Mouse (Mus musculus): ENCODE measurements around the gene Ap1m2.

The Ap1m2 gene

GRCm38 (mm10) chr9:21265611-21266010 is 46.5 kb downstream of the Ap1m2 start:
- POLR2A ChIA-PET: interaction anchor here (0.6 to 3.5 kb wide), 52 partner anchors 9 to 851 kb away, joined by 3 to 42 read pairs (median 4); partner anchors contain the start of genes Kri1 (in 3 of the 4), Cdkn2d (in 2 of the 4), Keap1 (in 2 of the 4) and Ap1m2 (in 1 of the 4)
- CTCF ChIA-PET: interaction anchor here in 3 of 4 experiments (0.6 to 2.4 kb wide), 13 partner anchors 8 to 127 kb away, joined by 3 to 10 read pairs (median 4); partner anchors contain the start of genes Cdkn2d (in 1 of the 3) and Keap1 (in 1 of the 3)

DNA sequence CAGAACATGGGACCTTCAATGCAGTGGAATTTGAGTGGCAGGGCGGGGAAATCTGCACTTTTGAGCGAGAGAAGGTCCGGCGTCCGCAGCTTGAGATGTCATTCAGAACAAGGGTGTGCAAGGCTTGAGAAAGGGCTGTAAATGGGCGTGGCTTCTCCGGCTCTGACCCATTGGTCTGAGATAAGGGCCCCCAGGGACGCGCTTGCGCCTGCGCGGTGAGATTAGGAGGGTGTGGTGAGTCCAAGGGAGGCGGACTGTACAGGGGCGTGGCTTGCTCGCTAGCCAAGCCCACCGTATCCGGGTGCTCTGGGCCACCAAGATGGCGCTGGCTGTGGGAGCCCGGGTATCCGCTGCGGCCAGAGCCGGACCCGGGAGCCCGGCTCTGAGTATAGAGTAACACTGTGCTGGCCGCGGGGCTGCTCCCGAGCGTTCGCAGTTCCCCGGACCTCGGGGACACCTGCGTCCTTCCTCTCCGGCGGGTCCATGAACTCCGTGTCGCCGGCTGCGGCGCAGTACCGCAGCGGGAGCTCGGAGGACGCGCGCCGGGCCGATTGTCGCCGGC is 47.1 kb downstream of the Ap1m2 start, which contains the start of gene Atg4d:
Atg4d (plus strand) TSS at position 294 of the 562 bp plus-strand sequence.
- ChIA-PET POLR2A (interaction anchor here (0.6 to 3.5 kb wide), 66 partner anchors 8 to 533 kb away, joined by 3 to 42 read pairs (median 4); partner anchors contain the start of genes Cdkn2d (in 3 of the 4), Kri1 (in 3 of the 4), Keap1 (in 2 of the 4) and Ap1m2 (in 1 of the 4)), CTCF (interaction anchor here (0.6 to 2.4 kb wide), 23 partner anchors 8 to 753 kb away, joined by 3 to 10 read pairs (median 3); partner anchors contain the start of genes Cdkn2d (in 2 of the 4) and Keap1 (in 1 of the 4))

- ChIA-PET POLR2A (interaction anchor here (0.5 to 3.5 kb wide), 53 partner anchors 8 to 534 kb away, joined by 3 to 42 read pairs (median 4); partner anchors contain the start of genes Cdkn2d (in 3 of the 4), Keap1 (in 2 of the 4), Kri1 (in 2 of the 4) and Ap1m2 (in 1 of the 4)), CTCF (interaction anchor here (0.6 to 2.4 kb wide), 23 partner anchors 9 to 754 kb away, joined by 3 to 10 read pairs (median 4); partner anchors contain the start of gene Cdkn2d (in 2 of the 4))
These were observed 47.7 kb downstream of the Ap1m2 start for GRCm38 (mm10) chr9:21264272-21264999.

DNA sequence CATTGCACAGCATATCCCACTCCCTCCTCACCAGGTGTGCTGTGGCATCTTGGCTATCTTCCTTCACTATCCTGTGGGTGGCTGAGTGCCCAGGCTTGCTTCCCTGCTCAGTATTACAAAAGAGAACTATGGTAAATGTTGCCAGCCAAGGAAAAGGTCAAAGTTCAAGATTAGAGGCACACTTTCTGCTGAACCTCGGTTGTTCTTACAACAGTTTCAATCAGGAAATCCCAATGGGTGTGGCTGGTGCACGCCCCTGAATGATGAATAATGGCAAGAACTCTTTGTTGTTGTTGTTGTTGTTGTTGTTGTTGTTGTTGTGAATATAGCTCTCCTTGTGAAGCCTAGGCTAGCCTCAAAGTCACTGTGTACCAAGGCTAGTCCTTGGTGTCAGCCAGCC is 50.3 kb downstream of the Ap1m2 start:
- POLR2A ChIA-PET: interaction anchor here in 2 of 4 experiments (0.6 to 1.7 kb wide), 5 partner anchors 20 to 113 kb away, joined by 3 to 5 read pairs (median 4); no protein-coding TSS in a partner anchor
- CTCF ChIA-PET: interaction anchor here in 3 of 4 experiments (0.6 to 1.1 kb wide), 3 partner anchors 58 to 233 kb away, joined by 3 to 6 read pairs (median 4); partner anchors contain the start of gene Icam4 (in 1 of the 3)

- POLR2A ChIA-PET: interaction anchor here in 2 of 4 experiments (0.6 to 0.7 kb wide), 3 partner anchors 9 to 715 kb away, joined by 3 to 4 read pairs (median 3); no protein-coding TSS in a partner anchor
- CTCF ChIA-PET: interaction anchor here in 1 of 4 experiments (0.9 kb wide), 1 partner anchor 202 kb away, joined by 4 read pairs; no protein-coding TSS in a partner anchor
These were observed 51.6 kb downstream of the Ap1m2 start for GRCm38 (mm10) chr9:21260491-21261040.

DNA sequence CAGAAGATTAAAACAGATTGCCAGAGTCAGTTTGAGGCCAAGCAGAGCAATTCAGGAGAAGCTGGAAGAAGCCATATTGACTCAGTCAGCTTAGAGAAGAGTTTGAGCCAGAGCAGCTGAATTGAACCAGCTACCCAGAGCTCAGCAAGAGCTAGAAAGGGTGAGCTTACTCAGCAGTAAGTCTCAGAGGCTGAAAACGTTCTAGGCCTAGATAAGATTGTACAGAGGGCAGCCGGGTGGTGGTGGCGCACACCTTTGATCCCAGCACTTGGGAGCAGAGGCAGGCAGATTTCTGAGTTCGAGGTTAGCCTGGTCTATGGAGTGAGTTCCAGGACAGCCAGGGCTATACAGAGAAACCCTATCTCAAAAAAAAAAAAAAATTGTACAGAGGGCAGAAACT is 55.8 kb downstream of the Ap1m2 start:
- CTCF ChIA-PET: interaction anchor here in 3 of 4 experiments (0.6 to 1.3 kb wide), 4 partner anchors 11 to 159 kb away, joined by 3 to 7 read pairs (median 4); no protein-coding TSS in a partner anchor
- POLR2A ChIA-PET: interaction anchor here in 3 of 4 experiments (0.5 to 1.6 kb wide), 10 partner anchors 9 to 510 kb away, joined by 3 to 14 read pairs (median 4); partner anchors contain the start of gene Kri1 (in 1 of the 3)

DNA sequence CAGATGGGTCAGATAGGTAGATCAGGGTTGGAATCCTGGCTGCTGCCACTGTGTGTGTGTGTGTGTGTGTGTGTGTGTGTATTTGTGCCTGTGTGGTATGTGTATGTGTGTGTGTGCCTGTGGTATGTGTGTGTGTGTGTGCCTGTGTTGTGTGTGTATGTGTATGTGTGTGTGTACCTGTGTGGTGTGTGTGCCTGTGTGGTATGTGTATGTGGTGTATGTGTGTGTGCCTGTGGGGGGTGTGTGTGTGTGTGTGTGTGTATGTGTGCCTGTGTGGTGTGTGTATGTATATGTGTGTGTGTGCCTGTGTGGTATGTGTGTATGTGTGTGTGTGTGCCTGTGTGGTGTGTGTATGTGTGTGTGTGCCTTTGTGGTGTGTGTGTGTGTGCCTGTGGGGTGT is 57.4 kb downstream of the Ap1m2 start:
- POLR2A ChIA-PET: no interaction called here
- CTCF ChIA-PET: interaction anchor here in 1 of 4 experiments (0.7 kb wide), 1 partner anchor 291 kb away, joined by 4 read pairs; no protein-coding TSS in a partner anchor

DNA sequence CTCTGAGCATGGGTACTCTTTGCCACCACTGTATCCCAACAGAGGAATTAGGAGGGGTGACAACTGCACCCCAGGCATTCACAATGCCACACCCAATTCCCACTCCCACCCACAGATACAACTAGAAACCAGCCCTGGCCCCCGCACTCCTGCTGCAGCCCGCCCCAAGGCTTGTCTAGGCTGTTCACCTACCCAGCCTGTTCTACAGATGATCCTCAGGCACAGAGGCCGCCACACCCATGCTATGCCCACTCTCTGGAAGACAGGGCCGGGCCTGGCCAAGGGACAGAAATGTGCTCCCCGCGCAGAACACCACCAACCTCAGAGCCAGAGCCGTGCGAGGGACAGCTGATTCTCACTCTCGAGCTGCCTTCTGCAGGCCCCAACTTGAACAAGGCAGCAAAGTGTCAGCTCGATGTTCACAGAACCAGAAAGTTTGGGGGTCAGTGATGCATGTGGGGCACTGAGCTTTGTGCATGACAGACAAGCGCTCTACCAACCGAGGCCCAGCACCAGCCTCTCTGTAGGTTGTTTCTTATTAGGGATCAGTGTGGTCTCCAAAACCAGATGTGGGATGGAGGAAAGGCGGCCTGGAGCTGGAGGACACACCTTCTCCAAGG is 60.9 kb downstream of the Ap1m2 start:
- CTCF ChIA-PET: interaction anchor here (0.5 to 1.5 kb wide), 8 partner anchors 10 to 236 kb away, joined by 3 to 12 read pairs (median 3); no protein-coding TSS in a partner anchor
- POLR2A ChIA-PET: interaction anchor here in 3 of 4 experiments (0.6 to 2.7 kb wide), 13 partner anchors 10 to 353 kb away, joined by 3 to 6 read pairs (median 3); partner anchors contain the start of genes Atg4d (in 1 of the 3), Eif3g (in 1 of the 3), Gm38431 (in 1 of the 3) and Keap1 (in 1 of the 3)

- POLR2A ChIA-PET: interaction anchor here in 3 of 4 experiments (0.6 to 2.7 kb wide), 7 partner anchors 9 to 352 kb away, joined by 3 to 6 read pairs (median 4); partner anchors contain the start of genes Atg4d (in 1 of the 3), Eif3g (in 1 of the 3), Gm38431 (in 1 of the 3) and Raver1 (in 1 of the 3)
- CTCF ChIA-PET: interaction anchor here (0.5 to 1.5 kb wide), 5 partner anchors 9 to 107 kb away, joined by 3 to 4 read pairs (median 4); no protein-coding TSS in a partner anchor
These were observed 61.6 kb downstream of the Ap1m2 start for GRCm38 (mm10) chr9:21250509-21250908.

- CTCF ChIA-PET: interaction anchor here in 3 of 4 experiments (0.6 to 1.2 kb wide), 4 partner anchors 8 to 107 kb away, joined by 3 to 4 read pairs (median 4); no protein-coding TSS in a partner anchor
- POLR2A ChIA-PET: interaction anchor here in 3 of 4 experiments (0.6 to 2.7 kb wide), 7 partner anchors 8 to 379 kb away, joined by 3 to 6 read pairs (median 3); partner anchors contain the start of genes Cdkn2d (in 1 of the 3), Gm38431 (in 1 of the 3) and Raver1 (in 1 of the 3)
These were observed 62.3 kb downstream of the Ap1m2 start for GRCm38 (mm10) chr9:21249629-21250508.

DNA sequence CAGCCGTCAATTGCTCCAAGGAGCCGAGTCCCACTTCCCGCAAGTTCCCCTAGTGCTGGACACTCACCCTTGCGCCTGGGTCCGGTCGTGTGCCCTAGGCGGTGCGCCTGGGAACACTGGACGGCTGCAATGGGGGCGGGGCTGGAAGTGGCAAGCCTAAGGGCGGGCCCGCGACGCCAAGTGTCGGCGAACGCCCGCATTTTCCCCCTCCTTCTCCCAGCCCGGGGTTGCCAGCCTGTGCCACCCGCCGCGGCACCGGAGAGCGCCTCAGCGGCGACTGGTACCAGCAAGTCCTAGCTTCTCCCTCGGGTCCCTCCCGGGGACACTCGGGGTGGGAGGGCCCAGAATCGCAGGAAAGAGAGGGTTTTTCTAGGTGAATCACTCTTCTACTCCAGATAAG is 63.8 kb downstream of the Ap1m2 start, which contains the start of gene S1pr5:
S1pr5 (minus strand) TSS at position 118 of the 400 bp plus-strand sequence.
- POLR2A ChIA-PET: interaction anchor here in 1 of 4 experiments (0.7 to 1.8 kb wide), 3 partner anchors 10 to 25 kb away, joined by 3 to 4 read pairs (median 3); no protein-coding TSS in a partner anchor

DNA sequence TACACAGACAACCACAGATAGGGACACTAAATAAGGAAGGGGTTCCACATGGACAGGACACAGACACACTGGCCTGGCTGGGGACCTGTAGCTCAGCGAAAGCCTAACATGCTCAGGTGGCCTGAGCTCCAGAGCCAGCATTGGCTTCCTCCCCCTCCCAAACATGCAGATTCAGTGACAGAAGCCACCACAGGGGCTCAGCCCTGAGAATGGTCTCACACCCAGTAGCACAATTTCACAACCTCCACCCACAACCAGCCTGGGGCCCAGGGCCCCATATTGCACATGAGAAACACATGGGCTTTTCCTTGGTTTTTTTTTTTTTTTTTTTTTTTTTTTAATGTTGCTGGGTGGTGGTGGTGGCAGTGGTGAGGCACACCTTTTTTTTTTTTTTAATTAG is 65.8 kb downstream of the Ap1m2 start:
- ChIA-PET CTCF (interaction anchor here in 2 of 4 experiments (0.5 to 0.7 kb wide), 2 partner anchors 9 to 56 kb away, joined by 3 to 9 read pairs; no protein-coding TSS in a partner anchor), POLR2A (interaction anchor here in 3 of 4 experiments (0.5 to 11.6 kb wide), 8 partner anchors 18 to 367 kb away, joined by 3 to 223 read pairs (median 4); partner anchors contain the start of genes Angptl6 (in 1 of the 3), Atg4d (in 1 of the 3), Cdkn2d (in 1 of the 3) and Ppan (in 1 of the 3))

More for the DNA sequence above, 63.8 kb downstream of the Ap1m2 start, which contains the start of gene S1pr5:
- CTCF ChIA-PET: no interaction called here

- POLR2A ChIA-PET: interaction anchor here in 3 of 4 experiments (0.6 to 11.6 kb wide), 23 partner anchors 8 to 871 kb away, joined by 3 to 223 read pairs (median 4); partner anchors contain the start of genes Cdkn2d (in 2 of the 3), Atg4d (in 1 of the 3), Carm1 (in 1 of the 3) and Gm38431 (in 1 of the 3)
- CTCF ChIA-PET: interaction anchor here (0.5 to 2.5 kb wide), 13 partner anchors 11 to 311 kb away, joined by 3 to 6 read pairs (median 3); partner anchors contain the start of gene Atg4d (in 1 of the 4)
These were observed 67.0 kb downstream of the Ap1m2 start for GRCm38 (mm10) chr9:21245113-21245487.

DNA sequence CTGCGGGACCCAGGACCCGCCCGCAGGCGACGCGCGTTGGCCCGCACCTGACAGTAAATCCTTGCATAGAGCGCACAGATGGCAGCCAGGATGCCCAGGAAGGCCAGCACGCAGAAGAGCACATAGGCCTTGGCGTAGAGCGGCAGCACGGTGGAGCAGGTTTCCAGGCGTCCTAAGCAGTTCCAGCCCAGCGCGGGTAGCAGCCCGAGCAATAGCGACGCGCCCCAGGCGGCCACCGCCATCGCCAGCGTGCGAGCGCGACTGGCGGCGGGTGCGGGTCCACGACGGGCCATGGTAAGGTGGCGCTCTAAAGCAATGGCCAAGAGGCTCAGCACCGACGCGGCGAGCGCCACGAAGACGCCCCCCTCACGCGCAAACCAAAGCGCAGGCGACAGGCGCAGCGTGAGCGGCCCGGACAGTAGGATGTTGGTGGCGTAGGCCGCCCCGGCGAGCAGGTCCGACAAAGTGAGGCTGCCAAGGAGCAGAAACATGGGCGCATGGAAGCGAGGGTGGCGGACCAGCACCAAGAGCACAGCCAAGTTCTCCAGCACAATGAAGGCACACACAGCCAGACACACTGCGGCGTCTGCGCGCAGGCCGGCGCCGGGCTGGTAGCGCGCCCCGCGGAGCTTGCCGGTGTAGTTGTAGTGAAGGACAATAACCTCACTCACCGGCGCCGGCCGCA is 67.6 kb downstream of the Ap1m2 start:
- CTCF ChIA-PET: interaction anchor here (0.5 to 2.5 kb wide), 12 partner anchors 11 to 312 kb away, joined by 3 to 6 read pairs (median 4); partner anchors contain the start of gene Atg4d (in 1 of the 4)
- POLR2A ChIA-PET: interaction anchor here in 3 of 4 experiments (0.6 to 11.6 kb wide), 23 partner anchors 10 to 367 kb away, joined by 3 to 223 read pairs (median 4); partner anchors contain the start of genes Atg4d (in 2 of the 3), Cdkn2d (in 2 of the 3), Carm1 (in 1 of the 3) and Gm38431 (in 1 of the 3)
